Mouse (Mus musculus): ENCODE data around the gene Enho. TPM values are rescaled to one million over a fixed set of nuclear protein-coding genes. Genes with fewer than 3 reads are reported as not detected.

Gene Enho
- polyA plus RNA-seq, 1 experiment from 2014 or later = 19.3 TPM

DNA sequence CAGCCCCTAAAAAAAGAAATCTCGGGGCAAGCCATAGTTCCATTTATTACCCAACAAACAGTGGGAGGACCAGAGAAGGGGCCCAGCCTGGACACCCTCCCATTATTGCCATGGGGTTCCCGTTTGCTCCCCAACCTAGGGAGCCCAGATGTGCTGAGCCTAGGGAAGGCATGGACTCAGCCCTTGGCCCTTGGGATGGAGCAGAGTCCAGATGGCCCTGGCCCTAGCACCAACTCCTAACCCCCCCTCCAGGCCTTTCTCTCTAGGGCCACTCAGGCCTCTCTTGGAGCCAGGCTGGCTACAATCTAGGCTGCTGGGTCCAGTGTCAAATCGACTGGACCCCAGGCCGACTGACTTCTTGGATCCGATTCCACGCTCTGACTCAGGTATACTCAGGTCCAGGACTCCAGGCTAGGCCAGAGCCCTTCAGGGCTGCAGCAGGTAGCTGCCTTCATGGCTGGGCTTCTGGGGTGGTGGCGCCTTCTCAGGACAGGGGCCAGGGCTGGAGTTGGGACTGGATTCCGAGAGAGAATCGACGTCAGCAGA lies 1.9 kb downstream of the Enho start:
- H3K4me1 ChIP-seq = peaks cover 69% of the 10 kb centered on the region
- no peak overlapping the region; the same call in 1 of the 2 replicates for H3K4me3 ChIP-seq
- DNase-seq (ENCODE audit: low spot score) = no peak
- H3K27me3 ChIP-seq (replicated peaks; ENCODE audit: low read depth, poor library complexity, severe bottlenecking) = peaks cover 37% of the 10 kb centered on the region
- WGBS = 94% methylated on average over 10 of the region's 10 CpGs
- peaks cover 7% of the 10 kb centered on the region; the same call in 1 of the 2 replicates for H3K9me3 ChIP-seq
- peaks cover 16% of the 10 kb centered on the region for H3K36me3 ChIP-seq (replicated peaks)
- peak overlapping the region; percentile 97 for H3K27ac ChIP-seq (replicated peaks)

- Histone ChIP-seq H3K27ac (replicated peaks) (0 out of 2 replicates have a peak overlapping the region, but pooled peaks have one; percentile 60), H3K9me3 (peaks cover 7% of the 10 kb centered on the region; the same call in 1 of the 2 replicates), H3K27me3 (replicated peaks; ENCODE audit: low read depth, poor library complexity, severe bottlenecking) (peaks cover 44% of the 10 kb centered on the region), H3K36me3 (replicated peaks) (peaks cover 16% of the 10 kb centered on the region), H3K4me1 (peaks cover 81% of the 10 kb centered on the region), H3K4me3 (no peak overlapping the region; the same call in 1 of the 2 replicates)
- no peak for DNase-seq (ENCODE audit: low spot score)
- 82% methylated on average over 10 of the region's 10 CpGs for WGBS
Measured at GRCm38 (mm10) chr4:41636882-41637635, 3.1 kb downstream of the Enho start.

DNA sequence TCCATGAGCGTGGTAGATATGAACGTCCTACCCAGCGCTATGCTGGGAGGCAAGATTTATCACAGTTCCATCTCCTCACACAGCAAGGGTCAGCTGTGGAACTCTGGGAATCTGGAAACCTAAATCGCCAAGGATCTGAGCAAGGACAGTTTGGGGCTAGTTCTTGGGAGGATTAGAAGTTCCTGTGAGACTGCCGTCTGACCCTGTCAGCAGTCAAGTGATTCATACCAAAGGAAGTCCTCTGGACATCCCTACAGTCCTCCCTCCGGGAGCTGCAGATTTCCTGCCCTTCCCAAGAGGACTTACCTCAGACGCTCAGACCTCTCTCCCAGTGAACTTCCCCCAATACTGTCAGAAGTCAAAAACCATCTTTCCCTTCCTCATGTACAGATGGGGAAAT lies 3.8 kb downstream of the Enho start:
- peak overlapping the region; percentile 60; the same call in 1 of the 2 replicates for H3K27ac ChIP-seq (replicated peaks)
- 49% methylated on average over 7 of the region's 7 CpGs for WGBS
- no peak for DNase-seq (ENCODE audit: low spot score)
- peaks cover 7% of the 10 kb centered on the region; the same call in 1 of the 2 replicates for H3K9me3 ChIP-seq
- peaks cover 88% of the 10 kb centered on the region for H3K4me1 ChIP-seq
- H3K36me3 ChIP-seq (replicated peaks) = peaks cover 16% of the 10 kb centered on the region
- H3K27me3 ChIP-seq (replicated peaks; ENCODE audit: low read depth, poor library complexity, severe bottlenecking) = peaks cover 48% of the 10 kb centered on the region
- 0 out of 2 replicates have a peak overlapping the region, but pooled peaks have one; percentile 28 for H3K4me3 ChIP-seq

DNA sequence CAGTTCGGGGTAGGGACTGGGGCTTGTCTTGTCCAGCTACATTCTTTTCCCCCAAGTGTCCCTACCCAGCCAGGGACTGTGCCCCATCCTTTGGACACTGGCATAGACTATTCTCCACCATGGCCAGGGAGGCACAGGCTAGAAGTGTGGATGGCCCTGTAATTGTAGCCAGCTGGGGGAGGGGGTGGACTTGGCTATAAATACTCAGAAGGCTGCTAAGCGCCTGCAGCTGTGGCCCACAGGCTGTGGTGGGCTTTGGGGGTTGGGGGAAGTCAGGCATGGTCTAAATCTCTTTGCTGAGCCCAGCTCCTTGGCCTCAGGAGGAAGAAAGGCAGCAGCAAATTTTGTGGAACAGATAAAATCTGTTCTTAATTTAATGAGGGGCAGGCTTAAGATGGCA lies 4.2 kb downstream of the Enho start:
- WGBS = 61% methylated on average over 2 of the region's 2 CpGs
- H3K27me3 ChIP-seq (replicated peaks; ENCODE audit: low read depth, poor library complexity, severe bottlenecking) = peaks cover 48% of the 10 kb centered on the region
- H3K4me1 ChIP-seq = peaks cover 92% of the 10 kb centered on the region
- DNase-seq (ENCODE audit: low spot score) = peak; percentile 77
- H3K4me3 ChIP-seq = peak overlapping the region; percentile 28; the same call in 1 of the 2 replicates
- peaks cover 16% of the 10 kb centered on the region for H3K36me3 ChIP-seq (replicated peaks)
- H3K9me3 ChIP-seq = peaks cover 7% of the 10 kb centered on the region; the same call in 1 of the 2 replicates
- peak overlapping the region; percentile 60 for H3K27ac ChIP-seq (replicated peaks)

GRCm38 (mm10) chr4:41635224-41635623 lies 4.9 kb downstream of the Enho start:
- WGBS = 76% methylated on average over 8 of the region's 8 CpGs
- peaks cover 53% of the 10 kb centered on the region for H3K27me3 ChIP-seq (replicated peaks; ENCODE audit: low read depth, poor library complexity, severe bottlenecking)

DNA sequence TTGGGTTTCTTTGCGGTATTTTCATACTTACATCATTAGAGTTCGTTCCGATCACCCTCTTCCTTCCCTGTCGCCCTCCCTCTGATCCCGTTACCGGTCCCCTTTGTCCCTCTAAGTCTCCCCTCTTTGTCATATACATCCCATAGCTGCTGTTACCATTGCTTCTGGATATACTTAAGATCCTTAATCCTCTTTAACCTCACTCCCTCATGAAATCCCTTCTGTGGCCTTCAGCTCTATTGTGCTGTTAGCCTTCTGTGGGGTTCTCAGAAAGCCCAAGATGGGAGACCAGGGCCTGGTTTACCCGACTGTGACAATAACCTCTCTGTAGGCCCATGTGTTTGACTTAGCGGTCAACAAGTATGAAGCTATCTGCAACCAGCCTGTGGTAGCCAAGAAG lies 5.5 kb downstream of the Enho start:
- Histone ChIP-seq H3K4me1 (peaks cover 95% of the 10 kb centered on the region), H3K27ac (replicated peaks) (peak overlapping the region; percentile 42; the same call in 1 of the 2 replicates), H3K9me3 (peaks cover 7% of the 10 kb centered on the region; the same call in 1 of the 2 replicates), H3K4me3 (no peak overlapping the region), H3K36me3 (replicated peaks) (peaks cover 16% of the 10 kb centered on the region), H3K27me3 (replicated peaks; ENCODE audit: low read depth, poor library complexity, severe bottlenecking) (peaks cover 58% of the 10 kb centered on the region)
- WGBS = 84% methylated on average over 8 of the region's 8 CpGs
- DNase-seq (ENCODE audit: low spot score) = no peak

More at GRCm38 (mm10) chr4:41635224-41635623, 4.9 kb downstream of the Enho start:
- Histone ChIP-seq H3K4me3 (no peak overlapping the region), H3K4me1 (peaks cover 92% of the 10 kb centered on the region), H3K27ac (replicated peaks) (peak overlapping the region; percentile 60), H3K36me3 (replicated peaks) (peaks cover 16% of the 10 kb centered on the region), H3K9me3 (peaks cover 7% of the 10 kb centered on the region; the same call in 1 of the 2 replicates)
- DNase-seq (ENCODE audit: low spot score) = no peak

- peaks cover 56% of the 10 kb centered on the region for H3K27me3 ChIP-seq (replicated peaks; ENCODE audit: low read depth, poor library complexity, severe bottlenecking)
- WGBS = 56% methylated on average over 9 of the region's 9 CpGs
- H3K4me3 ChIP-seq = no peak overlapping the region
- DNase-seq (ENCODE audit: low spot score) = no peak
- H3K4me1 ChIP-seq = peaks cover 95% of the 10 kb centered on the region
- H3K27ac ChIP-seq (replicated peaks) = no peak overlapping the region
- peaks cover 7% of the 10 kb centered on the region; the same call in 1 of the 2 replicates for H3K9me3 ChIP-seq
- H3K36me3 ChIP-seq (replicated peaks) = peaks cover 10% of the 10 kb centered on the region
Measured at GRCm38 (mm10) chr4:41633001-41633400, 7.1 kb downstream of the Enho start.

DNA sequence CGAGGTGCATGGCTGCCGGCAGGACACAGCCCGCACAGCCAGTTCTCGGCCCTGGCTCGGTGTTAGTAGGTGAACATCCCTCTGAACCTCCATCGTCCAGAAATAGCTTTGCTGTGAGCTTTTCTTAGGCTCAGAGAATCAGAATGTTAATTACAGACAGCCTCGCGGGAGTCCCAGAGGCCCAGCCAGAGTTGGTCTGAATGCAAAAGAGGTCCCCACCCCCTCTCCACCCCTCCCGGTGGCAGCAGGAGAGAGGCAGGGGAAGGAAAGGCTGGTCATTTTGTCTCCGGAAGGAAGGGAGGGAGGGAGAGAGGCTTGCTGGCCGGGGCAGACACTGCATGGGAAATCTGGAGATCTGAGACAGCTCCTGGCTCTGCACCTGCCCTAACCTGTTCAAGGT lies 8.7 kb downstream of the Enho start:
- Histone ChIP-seq H3K27ac (replicated peaks) (peak overlapping the region; percentile 81), H3K4me1 (peaks cover 92% of the 10 kb centered on the region), H3K9me3 (no peaks in the 10 kb centered on the region), H3K27me3 (replicated peaks; ENCODE audit: low read depth, poor library complexity, severe bottlenecking) (peaks cover 51% of the 10 kb centered on the region), H3K36me3 (replicated peaks) (no peaks in the 10 kb centered on the region), H3K4me3 (peak overlapping the region; percentile 37)
- DNase-seq (ENCODE audit: low spot score) = peak; percentile 77
- 5% methylated on average over 11 of the region's 11 CpGs for WGBS

GRCm38 (mm10) chr4:41630196-41630595 lies 9.9 kb downstream of the Enho start:
- Histone ChIP-seq H3K4me1 (peaks cover 88% of the 10 kb centered on the region), H3K4me3 (no peak overlapping the region), H3K36me3 (replicated peaks) (no peaks in the 10 kb centered on the region), H3K27ac (replicated peaks) (peak overlapping the region; percentile 55), H3K27me3 (replicated peaks; ENCODE audit: low read depth, poor library complexity, severe bottlenecking) (peaks cover 63% of the 10 kb centered on the region), H3K9me3 (no peaks in the 10 kb centered on the region)
- no peak for DNase-seq (ENCODE audit: low spot score)
- 19% methylated on average over 6 of the region's 6 CpGs for WGBS

DNA sequence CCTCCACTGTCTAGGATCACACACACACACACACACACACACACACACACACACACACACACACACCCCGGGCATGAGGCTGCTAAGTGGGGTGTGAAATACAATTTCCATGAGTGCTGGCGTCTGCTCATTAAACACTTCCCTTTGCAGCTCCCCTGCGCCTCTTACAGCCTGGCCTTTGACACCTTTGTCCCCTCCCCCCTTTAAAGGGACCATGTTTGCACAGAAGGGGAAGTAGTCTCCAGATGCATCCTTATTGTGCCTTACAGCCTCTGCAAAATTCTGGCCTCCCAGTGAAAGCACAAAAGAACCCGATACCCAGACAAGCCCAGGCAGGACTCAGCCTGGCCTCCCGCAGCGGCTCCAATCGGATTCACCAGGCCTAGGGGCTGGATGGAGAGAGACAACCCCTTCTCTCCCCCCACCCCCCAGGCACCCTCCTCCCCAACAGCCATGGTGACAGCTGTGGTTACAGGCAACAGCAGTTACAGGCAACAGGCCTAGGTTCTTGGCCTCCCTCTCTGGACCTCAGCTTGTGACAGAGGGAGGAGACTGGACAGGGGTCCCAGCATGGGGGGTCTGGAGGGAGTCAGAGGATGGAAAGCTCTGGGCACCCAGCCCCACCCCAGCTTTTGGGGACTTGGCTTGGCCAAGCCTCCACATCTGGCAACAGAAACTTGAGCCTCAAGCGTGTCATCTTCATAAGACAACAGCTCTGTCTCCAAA lies 11.8 kb downstream of the Enho start:
- no peaks in the 10 kb centered on the region for H3K9me3 ChIP-seq
- H3K4me3 ChIP-seq = peak overlapping the region; percentile 36
- peaks cover 78% of the 10 kb centered on the region for H3K4me1 ChIP-seq
- peak; percentile 75 for DNase-seq (ENCODE audit: low spot score)
- 4% methylated on average over 8 of the region's 8 CpGs for whole genome bisulfite sequencing
- H3K27ac ChIP-seq (replicated peaks) = peak overlapping the region; percentile 84
- no peaks in the 10 kb centered on the region for H3K36me3 ChIP-seq (replicated peaks)
- peaks cover 67% of the 10 kb centered on the region for H3K27me3 ChIP-seq (replicated peaks; ENCODE audit: low read depth, poor library complexity, severe bottlenecking)

DNA sequence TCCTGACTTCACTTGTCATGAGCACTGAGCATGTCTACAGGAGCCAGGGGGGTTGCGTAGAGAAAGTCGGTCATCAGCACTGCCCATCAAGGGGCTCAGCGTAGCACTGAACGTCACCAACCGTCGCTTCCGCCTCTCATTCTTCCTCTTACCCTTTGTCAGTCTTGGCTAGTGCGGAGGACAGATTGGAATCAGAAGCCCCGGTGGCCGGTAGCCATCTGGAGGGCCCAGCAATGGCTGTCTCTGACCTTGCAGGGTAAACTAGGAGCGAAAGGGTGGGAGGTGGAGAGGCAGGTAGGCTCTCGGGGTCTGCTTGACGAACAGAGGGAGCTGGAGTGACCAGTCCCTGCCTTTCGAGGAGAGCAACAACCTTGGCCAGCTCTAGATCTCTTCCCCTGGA lies 18.1 kb downstream of the Enho start:
- WGBS = 91% methylated on average over 14 of the region's 14 CpGs
- DNase-seq (ENCODE audit: low spot score) = no peak
- Histone ChIP-seq H3K9me3 (no peaks in the 10 kb centered on the region), H3K4me3 (no peak overlapping the region), H3K27ac (replicated peaks) (no peak overlapping the region), H3K27me3 (replicated peaks; ENCODE audit: low read depth, poor library complexity, severe bottlenecking) (peaks cover 55% of the 10 kb centered on the region), H3K4me1 (peaks cover 32% of the 10 kb centered on the region), H3K36me3 (replicated peaks) (no peaks in the 10 kb centered on the region)
